ENCODE assay signal across 8 mouse cellular contexts in the genomic region with DNA sequence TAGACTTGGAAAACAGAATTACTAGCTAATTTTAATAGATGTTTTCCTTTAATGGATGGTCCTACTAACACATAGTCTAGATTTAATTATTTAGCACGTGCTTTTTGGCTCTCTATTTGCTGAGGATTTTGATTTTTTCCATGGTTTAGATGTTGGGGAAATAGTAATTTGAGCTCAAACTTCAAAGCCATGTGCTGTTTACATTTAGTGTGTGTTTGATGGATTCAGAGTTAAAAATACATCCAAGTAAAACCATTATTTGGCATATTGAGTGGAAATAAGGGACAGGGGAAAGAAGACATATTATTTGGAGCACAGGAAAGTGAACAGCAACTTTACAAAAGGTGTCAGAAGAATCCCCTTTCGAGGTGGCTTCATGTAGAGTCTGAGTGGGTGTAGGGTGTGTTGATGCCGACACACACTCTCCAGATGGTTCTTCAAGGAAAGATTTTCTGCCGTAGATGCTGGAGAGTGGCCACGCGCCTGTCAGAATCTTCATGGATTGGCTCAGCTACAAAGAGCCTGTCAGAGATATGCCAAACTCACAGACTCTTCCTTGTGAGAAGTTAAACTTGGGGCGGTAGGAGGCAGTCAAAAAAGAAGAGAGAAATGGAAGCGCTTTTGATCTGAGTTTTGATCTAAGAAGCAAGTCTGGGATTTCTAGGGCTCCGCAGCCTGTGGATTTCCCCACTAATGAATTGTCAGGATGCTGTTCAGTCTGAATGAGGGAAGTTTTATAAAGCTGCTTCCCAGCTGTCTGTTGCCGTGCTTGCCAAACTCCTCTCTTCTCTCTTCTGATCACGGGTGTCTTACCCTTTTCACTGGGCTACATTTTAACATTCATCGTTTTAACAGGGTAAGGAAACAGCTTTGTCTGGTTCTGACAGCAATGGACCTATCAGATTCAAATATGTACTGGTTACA.
A peak's percentile ranks its signal among the peaks of the same experiment; 100 is the strongest.
DNase-seq lines count a peak whose midpoint lies in the region.

No protein-coding gene starts in this region.

- DNase-seq in cerebellum, postnatal 14 days = peak; percentile 18 to 33
- DNase-seq in cerebellum, postnatal 36 days = no peak
- peak; percentile 63 for DNase-seq in brain, adult 2 months (ENCODE audit: low read depth, low spot score)
- peak; percentile 6 to 13 for DNase-seq in layer of hippocampus, postnatal 10 days (ENCODE audit: low spot score in 2 of 2)
- DNase-seq in lung, postnatal 10 days = peak; percentile 40
- DNase-seq in urinary bladder, postnatal 10 days (ENCODE audit: low spot score) = no peak
- DNase-seq in thymus, postnatal 14 days = no peak
- DNase-seq in T-cell, adult 2 months (ENCODE audit: low spot score) = no peak

Comparison
In these comparisons a context has a peak if more than half of its experiments do, and no peak if none do; other contexts are left out.
1. DNase-seq: peak in cerebellum, postnatal 14 days (2 of 2), brain, adult 2 months (single experiment), layer of hippocampus, postnatal 10 days (2 of 2) and lung, postnatal 10 days (single experiment); none in cerebellum, postnatal 36 days (0 of 2), urinary bladder, postnatal 10 days (single experiment), thymus, postnatal 14 days (single experiment) and T-cell, adult 2 months (single experiment).